Mouse (Mus musculus) liver, adult (tissue): ENCODE data around the gene Stn1.
A peak's percentile ranks its signal among the peaks of the same experiment; 100 is the strongest.

ENCODE experiments used
- GATA4 ChIP-seq: IDR thresholded peaks from 2 replicates; pipeline ENCODE4 v1.6.1; 2014; ENCODE audit warnings: mild to moderate bottlenecking, low read length; ENCODE audit not compliant: insufficient replicate concordance

Gene Stn1

GRCm38 (mm10) chr19:47471808-47472207 lies 65.5 kb downstream of the Stn1 start:
- TF ChIP-seq GATA4: no peak

- no peak for TF ChIP-seq GATA4
These were observed 68.6 kb downstream of the Stn1 start for GRCm38 (mm10) chr19:47468750-47469149.

- no peak for TF ChIP-seq GATA4
These were observed 70.5 kb downstream of the Stn1 start for GRCm38 (mm10) chr19:47466775-47467174.

GRCm38 (mm10) chr19:47465467-47465866 lies 71.8 kb downstream of the Stn1 start:
- no peak for TF ChIP-seq GATA4

- no peak for TF ChIP-seq GATA4
These were observed 72.7 kb downstream of the Stn1 start, which contains the start of gene Sh3pxd2a for GRCm38 (mm10) chr19:47464304-47465241. Gene Sh3pxd2a (minus strand): TSS chr19:47464401.

GRCm38 (mm10) chr19:47463636-47464303 lies 73.5 kb downstream of the Stn1 start:
- TF ChIP-seq GATA4: no peak

- no peak for TF ChIP-seq GATA4
These were observed 74.1 kb downstream of the Stn1 start for GRCm38 (mm10) chr19:47463206-47463605.

- TF ChIP-seq GATA4: no peak
These were observed 74.6 kb downstream of the Stn1 start for GRCm38 (mm10) chr19:47462725-47463124.

GRCm38 (mm10) chr19:47461838-47462237 lies 75.5 kb downstream of the Stn1 start:
- TF ChIP-seq GATA4: no peak

GRCm38 (mm10) chr19:47461386-47461785 lies 75.9 kb downstream of the Stn1 start:
- peak; percentile 11; the same call in 1 of the 2 replicates for TF ChIP-seq GATA4

- no peak for TF ChIP-seq GATA4
These were observed 77.0 kb downstream of the Stn1 start for GRCm38 (mm10) chr19:47460120-47460960.

GRCm38 (mm10) chr19:47459214-47459613 lies 78.1 kb downstream of the Stn1 start:
- TF ChIP-seq GATA4: no peak

GRCm38 (mm10) chr19:47458504-47459161 lies 78.7 kb downstream of the Stn1 start:
- TF ChIP-seq GATA4: no peak

- no peak for TF ChIP-seq GATA4
These were observed 79.4 kb downstream of the Stn1 start for GRCm38 (mm10) chr19:47457711-47458503.
